Mouse (Mus musculus): ENCODE measurements around the gene Tex264.

- no peak for TF ChIP-seq CTCF (IDR thresholded peaks at IDR 0.05; ENCODE audit: extremely low read depth, insufficient read length, insufficient replicate concordance, low read depth, low read length)
- TF ChIP-seq POLR2A (IDR thresholded peaks at IDR 0.05; ENCODE audit: low read depth, low read length) = no peak
Observed at GRCm38 (mm10) chr9:106664856-106665255, 20.9 kb downstream of the Tex264 start.
